Mouse (Mus musculus) layer of hippocampus, adult 9-11 months (tissue): ENCODE measurements at regions not wholly inside any gene's neighbourhood (a gene's known extent, or its start where the extent isn't known, plus 50 kb on each side); places are given as distances from the start of the nearest gene placed in this dataset.

Source experiments
- DNase-seq: peaks from one replicate; pipeline ENCODE4 v3.0.0; 2022

- no peak for DNase-seq
These were observed 99.8 kb downstream of the Lrrn1 start for GRCm38 (mm10) chr6:107629376-107629775.

GRCm38 (mm10) chr6:107645751-107646150 is 116.2 kb downstream of the Lrrn1 start:
- DNase-seq: peak; percentile 78

DNA sequence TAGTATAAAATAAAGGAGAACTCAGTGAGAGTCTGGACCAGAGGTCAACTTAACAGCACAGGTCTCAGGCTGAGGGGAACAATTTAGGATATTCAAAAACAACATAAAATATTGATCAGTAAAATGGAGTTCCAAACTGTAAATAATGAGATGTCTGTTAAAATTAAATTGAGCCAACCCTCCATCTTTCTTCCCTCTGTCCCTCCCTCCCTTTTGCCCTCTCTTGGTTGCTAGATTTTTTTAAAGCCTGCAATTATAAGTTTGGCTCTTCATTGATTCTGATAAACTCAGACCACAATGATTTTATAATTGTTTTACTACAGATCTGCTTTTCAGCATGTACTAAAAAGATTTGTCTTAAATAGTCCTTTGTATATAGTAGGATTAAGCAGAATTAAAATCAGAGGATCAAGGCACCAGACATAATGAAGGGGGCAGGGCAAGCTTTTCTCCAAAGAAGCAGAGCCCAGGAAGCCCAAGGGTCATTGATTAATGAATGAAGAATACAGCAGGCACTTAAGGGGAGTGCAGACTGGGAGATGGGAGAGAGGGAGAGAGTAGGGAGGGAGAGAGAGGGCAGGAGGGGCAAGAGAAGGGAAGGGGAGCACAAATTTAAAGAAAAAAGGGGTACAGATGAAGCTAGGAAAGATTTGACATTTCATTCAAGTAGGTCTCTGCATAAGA is 124.4 kb downstream of the Lrrn1 start:
- no peak for DNase-seq

DNA sequence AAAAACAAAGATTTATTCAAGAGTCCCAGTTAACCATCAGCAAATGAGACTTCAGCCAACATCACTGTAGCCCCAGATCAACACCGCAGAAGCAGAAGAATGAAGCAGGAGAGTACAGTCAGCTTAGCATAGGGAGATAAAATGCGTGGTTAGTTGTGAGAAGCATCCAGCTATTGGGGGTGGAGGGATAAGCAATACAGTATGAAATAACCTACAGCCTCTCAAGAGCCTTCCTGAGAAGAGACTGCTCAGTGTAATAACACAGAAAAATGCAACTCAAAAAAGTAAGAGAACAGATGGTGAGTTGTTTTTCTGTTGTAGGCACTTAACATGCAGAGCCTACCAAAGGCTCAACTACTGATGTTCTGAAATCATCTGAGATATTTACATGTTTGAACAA is 128.2 kb downstream of the Lrrn1 start:
- no peak for DNase-seq

DNA sequence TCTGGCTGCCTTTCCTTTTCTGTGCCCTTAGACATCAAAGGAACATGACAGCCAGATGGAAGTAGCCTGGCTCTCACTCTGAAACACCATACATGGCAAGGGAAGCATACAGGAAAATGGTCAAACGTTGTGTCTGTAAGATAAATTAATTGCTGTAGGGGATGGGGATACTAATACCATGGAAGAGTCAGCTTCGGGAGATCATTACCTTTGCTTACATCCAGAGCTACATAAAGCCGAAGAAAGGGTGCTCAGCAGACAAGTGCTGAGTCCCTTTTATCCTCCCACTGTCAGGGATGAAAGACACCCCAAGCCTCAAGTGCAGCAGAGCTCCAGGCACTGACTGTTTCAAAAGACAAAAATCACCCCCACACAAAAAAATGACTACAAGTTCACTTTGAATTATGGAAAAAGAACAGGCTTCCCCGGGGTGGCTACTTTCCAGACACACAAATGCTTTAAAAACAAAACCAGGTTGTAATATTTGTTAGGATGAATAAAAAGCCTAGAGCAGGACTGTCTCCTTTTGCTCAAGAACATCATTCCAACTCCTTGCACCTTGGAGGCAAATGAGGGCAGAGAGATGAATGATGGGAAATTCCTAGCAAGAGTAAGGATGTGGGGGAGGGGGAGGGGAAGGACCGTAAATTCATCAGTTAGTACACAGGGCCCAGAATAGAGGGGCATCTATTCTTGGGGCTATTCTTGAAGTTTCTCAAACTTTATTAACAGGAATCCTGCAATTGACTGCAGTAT is 131.6 kb downstream of the Lrrn1 start:
- no peak for DNase-seq

DNA sequence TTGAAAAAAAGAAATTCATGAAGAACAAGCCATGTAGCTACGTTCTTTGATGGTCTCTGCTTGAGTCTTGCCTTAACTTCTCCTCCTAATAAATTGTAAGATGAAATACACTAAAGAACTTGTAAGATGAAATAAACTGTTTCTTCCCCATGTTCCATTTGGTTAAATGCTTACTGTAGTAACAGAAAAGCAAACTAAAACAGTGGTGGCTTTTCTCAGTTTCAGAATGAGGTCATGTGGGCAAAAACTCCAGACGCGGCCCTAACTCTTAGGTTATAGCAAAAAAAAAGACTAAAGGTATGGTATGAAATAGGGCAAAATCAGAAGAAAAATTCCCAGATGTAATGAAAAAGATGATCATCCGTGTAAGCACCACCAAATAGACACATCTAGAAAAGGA is 169.7 kb downstream of the Lrrn1 start:
- DNase-seq: no peak

- no peak for DNase-seq
These were observed 178.6 kb downstream of the Lrrn1 start for GRCm38 (mm10) chr6:107708185-107708584.

DNA sequence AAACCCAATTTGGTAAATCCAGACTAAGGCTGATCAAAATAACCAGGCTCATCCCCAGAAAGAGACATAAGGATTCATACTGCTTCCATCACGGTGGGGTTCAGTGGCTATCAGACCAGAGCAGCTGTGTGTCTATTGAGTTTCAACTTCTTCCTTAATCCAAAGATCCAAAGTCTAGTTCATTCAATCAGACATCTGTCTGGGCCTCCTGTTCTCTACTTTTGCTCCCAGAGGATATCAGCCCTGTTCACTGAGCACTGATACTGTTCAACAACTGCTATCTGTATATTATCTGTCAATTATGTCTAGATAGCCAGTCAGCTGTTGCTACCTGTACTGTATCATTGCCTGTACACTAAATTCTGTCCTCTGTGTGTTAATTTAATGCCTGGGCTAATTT is 179.0 kb downstream of the Lrrn1 start:
- no peak for DNase-seq

- DNase-seq: peak; percentile 48
These were observed 180.8 kb downstream of the Lrrn1 start for GRCm38 (mm10) chr6:107710360-107710759.

DNA sequence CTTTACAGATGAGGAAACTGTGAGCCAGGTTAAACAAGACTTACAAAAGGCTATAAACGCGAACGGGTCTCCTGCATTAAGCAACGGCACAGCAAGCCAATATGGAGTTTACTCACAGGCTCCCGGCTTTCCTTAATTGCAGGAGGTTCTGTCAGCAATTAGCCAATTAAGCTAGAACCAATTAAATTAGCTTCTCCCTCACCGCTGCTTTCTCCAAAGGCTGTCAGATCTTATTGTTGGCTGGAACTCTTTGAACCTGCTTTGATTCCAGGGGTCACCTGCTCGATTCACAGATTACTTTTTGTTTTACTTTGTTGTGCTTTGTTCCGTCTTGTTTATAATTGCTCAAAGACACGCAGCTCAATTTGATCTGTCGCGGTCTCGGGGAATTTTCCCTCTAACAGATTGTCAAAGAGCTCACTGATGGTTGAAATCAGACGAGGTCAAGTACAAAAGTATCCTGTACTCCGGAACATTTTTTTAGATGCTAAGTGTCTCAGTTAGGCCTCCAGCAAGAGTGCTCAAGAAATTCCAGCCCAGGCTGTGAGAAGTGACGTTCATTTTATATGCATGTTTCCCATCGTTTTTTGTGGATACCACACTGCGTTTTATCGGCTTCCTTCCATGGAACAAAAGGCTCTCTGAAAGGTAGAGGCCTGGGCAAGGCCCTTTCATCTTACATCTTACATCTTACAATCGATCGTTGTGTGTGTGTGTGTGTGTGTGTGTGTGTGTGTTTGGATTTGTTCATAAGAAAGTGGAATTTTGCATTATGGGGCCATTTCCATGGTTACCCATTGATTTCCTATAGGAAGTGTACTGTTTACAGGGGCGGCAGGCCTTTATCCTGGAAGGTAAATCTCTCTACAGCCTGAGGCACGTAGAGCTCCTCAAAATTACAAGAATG is 181.9 kb downstream of the Lrrn1 start:
- DNase-seq: no peak

GRCm38 (mm10) chr6:107713051-107713450 is 183.5 kb downstream of the Lrrn1 start:
- no peak for DNase-seq

DNA sequence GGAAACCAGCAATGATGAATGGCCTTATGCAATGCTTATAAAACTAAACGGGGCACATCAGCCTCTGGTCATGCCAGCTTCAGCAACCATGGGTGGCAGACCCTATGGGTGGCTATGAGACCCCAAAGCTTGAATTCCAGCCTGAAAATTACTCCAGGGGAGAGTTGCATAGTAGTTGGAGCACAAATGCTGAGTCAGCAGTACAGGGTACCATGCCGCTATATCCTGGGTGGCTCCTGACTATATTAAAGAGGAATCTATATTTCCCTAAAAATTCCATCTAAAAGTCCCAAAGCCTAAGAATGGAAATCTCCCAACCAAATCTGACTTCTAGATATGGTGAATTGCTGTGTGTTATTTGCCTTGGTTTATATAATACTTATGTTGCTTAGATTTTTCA is 187.6 kb downstream of the Lrrn1 start:
- DNase-seq: no peak

- DNase-seq: no peak
These were observed 200.7 kb downstream of the Lrrn1 start for GRCm38 (mm10) chr6:107730294-107730693.

DNA sequence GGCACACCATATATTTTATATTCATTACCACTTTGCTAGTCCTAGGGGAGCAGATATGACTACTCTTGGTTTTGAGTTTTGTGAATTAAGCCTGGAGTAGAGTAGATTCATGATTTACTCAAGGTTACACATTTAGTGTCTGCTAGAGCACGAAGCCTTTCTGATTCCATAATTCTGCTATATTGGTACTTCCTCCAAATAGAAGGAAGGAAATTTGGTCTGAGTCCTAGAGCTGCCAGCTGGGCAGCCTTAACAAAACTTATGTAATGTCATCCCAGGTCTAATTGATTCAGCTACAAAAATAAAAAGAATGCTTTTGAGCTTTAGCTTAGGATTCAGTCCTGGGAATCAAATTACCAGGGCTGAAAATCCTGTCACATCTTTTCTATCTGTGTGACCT is 205.2 kb downstream of the Lrrn1 start:
- no peak for DNase-seq

GRCm38 (mm10) chr6:107749111-107749736 is 219.7 kb downstream of the Lrrn1 start:
- no peak for DNase-seq

GRCm38 (mm10) chr6:107749794-107750193 is 220.2 kb downstream of the Lrrn1 start:
- no peak for DNase-seq

GRCm38 (mm10) chr6:107752156-107752555 is 222.6 kb downstream of the Lrrn1 start:
- no peak for DNase-seq

- DNase-seq: no peak
These were observed 225.6 kb downstream of the Lrrn1 start for GRCm38 (mm10) chr6:107755158-107755557.

DNA sequence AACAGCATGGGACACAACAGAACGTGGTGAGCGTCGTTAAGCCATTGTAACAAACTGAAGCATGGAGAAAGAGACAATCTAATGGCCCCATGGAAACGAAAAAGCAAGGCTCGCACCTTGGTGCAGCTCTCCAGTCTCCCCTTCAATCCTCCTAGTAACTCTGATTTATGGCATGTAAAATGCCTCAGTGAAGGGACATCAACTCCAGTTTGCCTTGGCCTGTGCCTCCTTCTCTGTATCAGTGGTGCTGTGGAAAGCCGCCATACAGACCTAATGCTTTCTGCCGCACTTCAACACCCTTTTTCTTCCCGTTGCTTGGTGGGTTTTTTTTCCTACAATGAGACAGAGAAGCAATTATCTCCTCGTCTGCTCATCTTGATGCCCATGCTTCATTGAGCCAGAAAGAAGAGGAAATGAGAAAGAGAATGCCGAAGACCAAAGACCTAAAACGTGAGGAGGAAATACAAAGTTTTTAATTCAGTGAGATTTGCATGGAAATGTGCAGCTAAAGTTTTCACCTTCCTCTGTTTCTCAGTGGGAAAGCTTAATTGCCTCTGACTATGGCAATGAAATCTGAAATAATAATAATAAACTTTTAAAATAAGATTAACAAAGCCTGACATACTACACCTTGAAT is 241.4 kb downstream of the Lrrn1 start:
- no peak for DNase-seq

GRCm38 (mm10) chr6:107784998-107785397 is 255.4 kb downstream of the Lrrn1 start:
- DNase-seq: no peak

GRCm38 (mm10) chr6:107788224-107788893 is 258.8 kb downstream of the Lrrn1 start:
- no peak for DNase-seq

- DNase-seq: no peak
These were observed 267.0 kb upstream of the Setmar start for GRCm38 (mm10) chr6:107797845-107798244.
